ENCODE assay signal across 13 mouse cellular contexts in the genomic region with DNA sequence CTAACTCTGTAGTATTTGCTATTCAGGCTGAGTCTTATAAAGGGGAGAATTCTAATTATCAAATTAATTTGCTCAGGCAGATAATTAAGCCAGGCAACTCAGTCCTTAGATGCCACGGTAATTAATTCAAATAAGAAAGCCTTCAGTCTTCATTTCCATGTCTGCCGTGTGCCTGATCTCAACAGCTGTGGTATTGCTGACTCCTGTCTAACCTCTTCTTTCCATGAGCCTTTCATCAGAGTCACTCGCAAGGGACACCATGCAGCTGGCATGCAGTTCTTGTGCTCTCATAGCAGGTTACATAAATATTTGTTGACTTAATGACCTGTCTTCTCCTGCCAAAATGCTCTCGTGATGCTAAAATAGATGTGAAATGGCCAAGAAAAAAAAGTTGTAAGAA. TPM values are rescaled to one million over a fixed set of nuclear protein-coding genes. Genes with fewer than 3 reads are reported as not detected.
DNase-seq lines count a peak whose midpoint lies in the region; ATAC-seq and TF ChIP-seq lines count a peak whose summit lies in the region.
"Had no signal": no experiment of that assay in that cellular context is flagged by ENCODE, and none has a peak within 500 bp of the region (broad histone marks: within the 10 kb centered on the region; RNA-seq: fewer than 3 reads in every experiment).

No protein-coding gene starts in this region.

- H3K4me3 ChIP-seq in hindbrain, embryonic 14.5 days (replicated peaks; ENCODE audit: low read length), result no peak overlapping the region
- no peak overlapping the region for H3K4me3 ChIP-seq in hindbrain, postnatal 0 days (ENCODE audit: low read length)
- H3K4me3 ChIP-seq in forebrain, embryonic 13.5 days, result no peak overlapping the region
- H3K4me3 ChIP-seq in lung, embryonic 15.5 days, result no peak overlapping the region
- H3K4me3 ChIP-seq in midbrain, postnatal 0 days (ENCODE audit: low read depth, low read length), result no peak overlapping the region
- no peak overlapping the region for H3K4me3 ChIP-seq in thymus, adult 2 months (ENCODE audit: control insufficient read depth, insufficient read depth, low read length)
- H3K4me3 ChIP-seq: embryonic facial prominence, embryonic 15.5 days; heart, embryonic 15.5 days; liver, embryonic 13.5 days had no signal

- TF ChIP-seq POLR2A in thymus, adult 2 months (IDR thresholded peaks at IDR 0.05; ENCODE audit: control insufficient read depth, extremely low read depth, insufficient read depth, low read length, poor library complexity), result no peak

- H3K27me3 ChIP-seq in hindbrain, embryonic 14.5 days (ENCODE audit: control insufficient read depth, insufficient read depth, low read length), result no peaks in the 10 kb centered on the region
- no peaks in the 10 kb centered on the region for H3K27me3 ChIP-seq in hindbrain, postnatal 0 days (ENCODE audit: insufficient read depth, low read length)
- H3K27me3 ChIP-seq in forebrain, embryonic 13.5 days, result no peaks in the 10 kb centered on the region
- H3K27me3 ChIP-seq in lung, embryonic 15.5 days, result no peaks in the 10 kb centered on the region
- no peaks in the 10 kb centered on the region for H3K27me3 ChIP-seq in midbrain, postnatal 0 days (ENCODE audit: insufficient read depth, low read length)
- no peaks in the 10 kb centered on the region for H3K27me3 ChIP-seq in thymus, adult 2 months (ENCODE audit: control insufficient read depth, insufficient read depth, low read length)
- H3K27me3 ChIP-seq: embryonic facial prominence, embryonic 15.5 days; heart, embryonic 15.5 days; liver, embryonic 13.5 days had no signal

- no peaks in the 10 kb centered on the region for H3K36me3 ChIP-seq in hindbrain, embryonic 14.5 days (replicated peaks; ENCODE audit: control insufficient read depth, insufficient read depth)
- H3K36me3 ChIP-seq in hindbrain, postnatal 0 days (ENCODE audit: insufficient read depth, low read length), result no peaks in the 10 kb centered on the region
- no peaks in the 10 kb centered on the region for H3K36me3 ChIP-seq in forebrain, embryonic 13.5 days (ENCODE audit: poor library complexity, severe bottlenecking)
- H3K36me3 ChIP-seq in lung, embryonic 15.5 days, result no peaks in the 10 kb centered on the region
- no peaks in the 10 kb centered on the region for H3K36me3 ChIP-seq in midbrain, postnatal 0 days (ENCODE audit: insufficient read depth, low read length)
- no peaks in the 10 kb centered on the region for H3K36me3 ChIP-seq in thymus, adult 2 months (ENCODE audit: control insufficient read depth, insufficient read depth, low read length)
- H3K36me3 ChIP-seq: embryonic facial prominence, embryonic 15.5 days; G1E; heart, embryonic 15.5 days; liver, embryonic 13.5 days had no signal

- no peak overlapping the region for H3K9ac ChIP-seq in hindbrain, embryonic 14.5 days
- no peak overlapping the region for H3K9ac ChIP-seq in hindbrain, postnatal 0 days (replicated peaks; ENCODE audit: low read length)
- no peak overlapping the region for H3K9ac ChIP-seq in forebrain, embryonic 13.5 days
- H3K9ac ChIP-seq in lung, embryonic 15.5 days, result no peak overlapping the region
- no peak overlapping the region for H3K9ac ChIP-seq in midbrain, postnatal 0 days (replicated peaks; ENCODE audit: low read length, poor library complexity, severe bottlenecking)
- H3K9ac ChIP-seq: embryonic facial prominence, embryonic 15.5 days; heart, embryonic 15.5 days; liver, embryonic 13.5 days had no signal

- TF ChIP-seq CTCF in hindbrain, postnatal 0 days (IDR thresholded peaks at IDR 0.05; ENCODE audit: low read depth), result no peak
- no peak for TF ChIP-seq CTCF in midbrain, postnatal 0 days (IDR thresholded peaks at IDR 0.05)
- TF ChIP-seq CTCF in thymus, adult 2 months (IDR thresholded peaks at IDR 0.05; ENCODE audit: borderline replicate concordance, control insufficient read depth, extremely low read depth, insufficient read depth, low read length, poor library complexity), result no peak

- 30% methylated on average over 4 of the region's 4 CpGs for WGBS in hindbrain, embryonic 14.5 days
- WGBS in hindbrain, postnatal 0 days, result 24% methylated on average over 4 of the region's 4 CpGs
- WGBS in forebrain, embryonic 13.5 days, result 18% methylated on average over 4 of the region's 4 CpGs
- 34% methylated on average over 4 of the region's 4 CpGs for WGBS in lung, embryonic 15.5 days
- WGBS in midbrain, postnatal 0 days, result 41% methylated on average over 4 of the region's 4 CpGs
- WGBS in thymus, adult 2 months, result 90% methylated on average over 4 of the region's 4 CpGs

- DNase-seq in hindbrain, embryonic 14.5 days (ENCODE audit: low spot score), result peak; percentile 52
- DNase-seq in hindbrain, postnatal 0 days (ENCODE audit: low spot score), result no peak
- peak; percentile 28 for DNase-seq in midbrain, postnatal 0 days (ENCODE audit: low spot score)
- no peak for DNase-seq in thymus, adult 2 months
- no peak for DNase-seq in urinary bladder, postnatal 36 days (ENCODE audit: low spot score in 2 of 2)
- DNase-seq: cerebellum, adult 11-12 months; liver, embryonic 13.5 days had no signal

- H3K4me1 ChIP-seq in hindbrain, embryonic 14.5 days (replicated peaks; ENCODE audit: control insufficient read depth, insufficient read depth, low read length), result no peaks in the 10 kb centered on the region
- H3K4me1 ChIP-seq in hindbrain, postnatal 0 days (ENCODE audit: insufficient read depth, low read length), result no peaks in the 10 kb centered on the region
- H3K4me1 ChIP-seq in forebrain, embryonic 13.5 days, result peaks cover 26% of the 10 kb centered on the region
- 0 out of 2 replicates have a peak, but pooled peaks cover 5% of the 10 kb centered on the region for H3K4me1 ChIP-seq in lung, embryonic 15.5 days
- H3K4me1 ChIP-seq in midbrain, postnatal 0 days (ENCODE audit: insufficient read depth, low read length), result no peaks in the 10 kb centered on the region
- H3K4me1 ChIP-seq in thymus, adult 2 months (replicated peaks; ENCODE audit: control insufficient read depth, insufficient read depth, low read length), result no peaks in the 10 kb centered on the region
- H3K4me1 ChIP-seq: embryonic facial prominence, embryonic 15.5 days; heart, embryonic 15.5 days; liver, embryonic 13.5 days had no signal

- H3K9me3 ChIP-seq in hindbrain, embryonic 14.5 days (ENCODE audit: control insufficient read depth, low read length), result no peaks in the 10 kb centered on the region
- H3K9me3 ChIP-seq in hindbrain, postnatal 0 days (ENCODE audit: low read length), result no peaks in the 10 kb centered on the region
- H3K9me3 ChIP-seq in forebrain, embryonic 13.5 days (replicated peaks), result no peaks in the 10 kb centered on the region
- no peaks in the 10 kb centered on the region for H3K9me3 ChIP-seq in lung, embryonic 15.5 days
- no peaks in the 10 kb centered on the region for H3K9me3 ChIP-seq in midbrain, postnatal 0 days (ENCODE audit: low read length)
- H3K9me3 ChIP-seq: embryonic facial prominence, embryonic 15.5 days; heart, embryonic 15.5 days; liver, embryonic 13.5 days had no signal

- ATAC-seq in hindbrain, embryonic 14.5 days (ENCODE audit: low FRiP score), result peak; percentile 55; the same call in 1 of the 2 replicates
- ATAC-seq in hindbrain, postnatal 0 days, result no peak
- peak; percentile 81 for ATAC-seq in forebrain, embryonic 13.5 days
- ATAC-seq in lung, embryonic 15.5 days (ENCODE audit: borderline replicate concordance, extremely low read depth, low FRiP score, low TSS enrichment), result peak; percentile 65; the same call in 1 of the 2 replicates
- ATAC-seq in midbrain, postnatal 0 days (ENCODE audit: low FRiP score), result no peak

- H3K27ac ChIP-seq in hindbrain, embryonic 14.5 days, result no peak overlapping the region
- H3K27ac ChIP-seq in hindbrain, postnatal 0 days, result no peak overlapping the region
- 0 out of 2 replicates have a peak overlapping the region, but pooled peaks have one; percentile 31 for H3K27ac ChIP-seq in forebrain, embryonic 13.5 days
- H3K27ac ChIP-seq in lung, embryonic 15.5 days, result no peak overlapping the region
- no peak overlapping the region for H3K27ac ChIP-seq in midbrain, postnatal 0 days (ENCODE audit: low read depth, low read length)
- no peak overlapping the region for H3K27ac ChIP-seq in thymus, adult 2 months (ENCODE audit: control insufficient read depth, insufficient read depth, low read length)
- H3K27ac ChIP-seq: embryonic facial prominence, embryonic 15.5 days; heart, embryonic 15.5 days; liver, embryonic 13.5 days had no signal

- H3K4me2 ChIP-seq in hindbrain, embryonic 14.5 days (replicated peaks), result no peak overlapping the region
- no peak overlapping the region for H3K4me2 ChIP-seq in hindbrain, postnatal 0 days (ENCODE audit: low read depth, low read length)
- no peak overlapping the region for H3K4me2 ChIP-seq in forebrain, embryonic 13.5 days
- H3K4me2 ChIP-seq in lung, embryonic 15.5 days, result no peak overlapping the region
- H3K4me2 ChIP-seq in midbrain, postnatal 0 days (ENCODE audit: low read depth, low read length, poor library complexity, severe bottlenecking), result no peak overlapping the region
- H3K4me2 ChIP-seq: embryonic facial prominence, embryonic 15.5 days; heart, embryonic 15.5 days; liver, embryonic 13.5 days had no signal

RNA-seq across cellular contexts. Expression of a gene that starts 41.4 kb away (rescaled TPM):
- 1.4 and 1.5 TPM in 2 replicates for polyA plus RNA-seq in hindbrain, embryonic 14.5 days (2014; fragmentation: Nextera tagmentation; extraction: Ambion mirVana)
- total RNA-seq in hindbrain, postnatal 0 days (2014; rRNA removed), result 1.6 TPM in 2 replicates
- polyA plus RNA-seq in hindbrain, postnatal 0 days (2015; fragmentation: Nextera tagmentation; extraction: Ambion mirVana), result 1.6 and 1.7 TPM in 2 replicates
- 2.2 and 2.5 TPM in 2 replicates for polyA plus RNA-seq in forebrain, embryonic 13.5 days (2015; fragmentation: Nextera tagmentation; extraction: Ambion mirVana)
- polyA plus RNA-seq in lung, embryonic 15.5 days (2015; fragmentation: Nextera tagmentation; extraction: Ambion mirVana), result 1.6 and 2.0 TPM in 2 replicates
- 2.5 and 3.2 TPM in 2 replicates for total RNA-seq in midbrain, postnatal 0 days (2014; rRNA removed)
- polyA plus RNA-seq in midbrain, postnatal 0 days (2015; fragmentation: Nextera tagmentation; extraction: Ambion mirVana), result 2.7 and 2.9 TPM in 2 replicates
- polyA plus RNA-seq in thymus, adult 2 months (2012; rRNA removed), result 0.13 and 0.15 TPM in 2 replicates
- total RNA-seq: megakaryocyte-erythroid progenitor cell, adult 5-6 weeks had no signal
- polyA plus RNA-seq: G1E had no signal

Comparison
In these comparisons a context has a peak if more than half of its experiments do, and no peak if none do; other contexts are left out.
1. ATAC-seq: peak in hindbrain, embryonic 14.5 days (single experiment), forebrain, embryonic 13.5 days (single experiment) and lung, embryonic 15.5 days (single experiment); none in hindbrain, postnatal 0 days (single experiment) and midbrain, postnatal 0 days (single experiment).
2. DNase-seq: peak in hindbrain, embryonic 14.5 days (single experiment) and midbrain, postnatal 0 days (single experiment); none in hindbrain, postnatal 0 days (single experiment), thymus, adult 2 months (single experiment) and urinary bladder, postnatal 36 days (0 of 2).